Mouse (Mus musculus) lung, adult 2 months (tissue): Measurements from ENCODE around the gene Slc25a1. TPM values are rescaled to one million over a fixed set of nuclear protein-coding genes. Genes with fewer than 3 reads are reported as not detected.
A peak's percentile ranks its signal among the peaks of the same experiment; 100 is the strongest.

Experiments
- DNase-seq: peaks from one replicate; pipeline ENCODE4 v3.0.0; 2022
- H3K4me1 ChIP-seq: fragments of 200-500 bp; 2 replicates; pipeline ENCODE4 v1.6.1; 2011; ENCODE audit warnings: low read length; ENCODE audit not compliant: control insufficient read depth, insufficient read depth
- H3K4me3 ChIP-seq: fragments of 200-500 bp; replicated peaks from 2 replicates; pipeline ENCODE3; 2011; ENCODE audit warnings: low read depth, mild to moderate bottlenecking, control low read depth, low read length; ENCODE audit errors: extremely low read depth
- CTCF ChIP-seq: fragments of 200-500 bp; IDR thresholded peaks from 2 replicates; pipeline ENCODE4 v1.5.1; 2011; ENCODE audit warnings: mild to moderate bottlenecking, low read length, control low read depth; ENCODE audit not compliant: insufficient read depth
- POLR2A ChIP-seq: fragments of 200-500 bp; IDR thresholded peaks from 2 replicates; pipeline ENCODE4 v1.6.1; 2011; ENCODE audit warnings: low read depth, mild to moderate bottlenecking, control low read depth, low read length, borderline replicate concordance; ENCODE audit errors: extremely low read depth
- WGBS: fragments of 180-500 bp; shearing (Covaris S2); methylation state at CpG from one replicate; pipeline ENCODE4 v1.1.7; 2018; 5-methylcytosine and 5-hydroxymethylcytosine counted together
- polyA plus RNA-seq: library from polyadenylated mRNA; depleted of rRNA; stranded (reverse); fragments of >200 nt; gene quantifications from 2 replicates; pipeline ENCODE4 v1.2.3, GENCODE M21; 2012

The Slc25a1 gene
- polyA plus RNA-seq, 1 experiment: 199 TPM

- DNase-seq: peak; percentile 77
- Histone ChIP-seq H3K4me3 (no peak overlapping the region), H3K4me1 (no peaks in the 10 kb centered on the region)
- TF ChIP-seq CTCF (peak; percentile 83), POLR2A (no peak)
- WGBS: 12% methylated on average over 7 of the region's 7 CpGs
Measured at GRCm38 (mm10) chr16:17938821-17939220, 10.8 kb upstream of the Slc25a1 start.

GRCm38 (mm10) chr16:17938187-17938586, 10.2 kb upstream of the Slc25a1 start:
- WGBS: 44% methylated on average over 7 of the region's 7 CpGs
- no peak for DNase-seq
- Histone ChIP-seq H3K4me1 (no peaks in the 10 kb centered on the region), H3K4me3 (no peak overlapping the region)
- no peak for TF ChIP-seq CTCF
- TF ChIP-seq POLR2A: no peak

GRCm38 (mm10) chr16:17936776-17937175, 8.8 kb upstream of the Slc25a1 start:
- TF ChIP-seq POLR2A (no peak), CTCF (no peak)
- WGBS: 66% methylated on average over 10 of the region's 10 CpGs
- DNase-seq: no peak
- Histone ChIP-seq H3K4me3 (no peak overlapping the region), H3K4me1 (no peaks in the 10 kb centered on the region)

DNA sequence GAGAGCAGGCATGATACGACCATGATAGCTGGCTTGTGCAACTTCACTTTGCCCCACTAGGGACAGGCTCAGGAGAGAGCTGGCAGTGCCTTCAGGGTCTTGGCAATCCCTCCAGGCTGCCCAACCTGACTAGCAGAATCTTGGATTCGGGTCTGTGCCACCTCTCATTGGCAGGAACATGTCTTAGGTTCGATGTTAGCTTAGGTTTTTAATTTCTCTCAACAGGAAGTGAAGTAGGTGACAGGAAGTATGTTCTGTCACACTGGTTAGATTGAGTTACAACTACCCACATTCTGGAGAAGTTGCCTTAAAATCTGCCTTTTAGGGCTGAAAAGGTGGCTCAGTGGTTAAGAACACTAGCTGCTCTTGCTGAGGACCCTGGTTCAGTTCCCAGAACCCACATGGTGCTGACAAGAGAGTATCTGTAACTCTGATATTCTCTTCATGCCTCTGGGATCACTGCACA, 6.5 kb upstream of the Slc25a1 start:
- WGBS: 35% methylated on average over 3 of the region's 3 CpGs
- no peaks in the 10 kb centered on the region for H3K4me1 ChIP-seq
- no peak for TF ChIP-seq POLR2A
- no peak for TF ChIP-seq CTCF
- no peak for DNase-seq
- H3K4me3 ChIP-seq: no peak overlapping the region

GRCm38 (mm10) chr16:17933594-17934444, 5.8 kb upstream of the Slc25a1 start:
- no peak overlapping the region for H3K4me3 ChIP-seq
- no peak for TF ChIP-seq CTCF
- no peak for TF ChIP-seq POLR2A
- WGBS: 62% methylated on average over 9 of the region's 9 CpGs
- no peak for DNase-seq
- no peaks in the 10 kb centered on the region for H3K4me1 ChIP-seq

GRCm38 (mm10) chr16:17931906-17932460, 4.0 kb upstream of the Slc25a1 start:
- H3K4me1 ChIP-seq: no peaks in the 10 kb centered on the region
- DNase-seq: no peak
- WGBS: 74% methylated on average over 5 of the region's 5 CpGs
- TF ChIP-seq CTCF (no peak), POLR2A (no peak)
- H3K4me3 ChIP-seq: no peak overlapping the region

DNA sequence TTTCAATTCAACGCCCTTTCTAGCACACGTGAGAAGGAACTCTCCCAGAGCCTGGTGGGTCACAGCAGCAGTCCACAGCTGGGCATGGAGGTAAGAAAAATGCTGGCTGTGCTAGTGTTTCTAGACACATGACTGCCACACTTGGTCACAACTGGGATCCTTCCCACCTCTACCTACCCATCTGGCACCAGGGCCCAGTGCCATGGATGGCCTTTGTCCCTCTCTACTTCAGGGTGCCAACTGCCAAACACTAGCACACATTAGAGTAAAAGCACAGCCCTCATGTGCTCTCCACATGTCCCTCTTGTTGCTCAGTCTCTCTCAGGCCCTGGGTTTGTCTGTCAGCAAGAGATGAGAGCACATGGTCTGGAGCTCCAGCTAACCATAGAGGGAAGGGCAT, 1.6 kb upstream of the Slc25a1 start:
- 84% methylated on average over 2 of the region's 2 CpGs for WGBS
- H3K4me3 ChIP-seq: no peak overlapping the region
- no peak for TF ChIP-seq POLR2A
- TF ChIP-seq CTCF: no peak
- DNase-seq: no peak
- H3K4me1 ChIP-seq: no peaks in the 10 kb centered on the region

GRCm38 (mm10) chr16:17929211-17929610, 1.2 kb upstream of the Slc25a1 start:
- no peak for TF ChIP-seq CTCF
- WGBS: 14% methylated on average over 2 of the region's 2 CpGs
- H3K4me1 ChIP-seq: no peaks in the 10 kb centered on the region
- no peak for DNase-seq
- no peak overlapping the region for H3K4me3 ChIP-seq

- 0% methylated on average over 9 of the region's 9 CpGs for WGBS
- H3K4me1 ChIP-seq: no peaks in the 10 kb centered on the region
- peak overlapping the region; percentile 65 for H3K4me3 ChIP-seq
- TF ChIP-seq CTCF: peak; percentile 44
- TF ChIP-seq POLR2A: no peak
- DNase-seq: peak; percentile 73
Measured at GRCm38 (mm10) chr16:17928627-17929104, 647 bp upstream of the Slc25a1 start.
